Mouse (Mus musculus) forebrain, embryonic 11.5 days (tissue): ENCODE results near the gene Ldhc. TPM values are rescaled to one million over a fixed set of nuclear protein-coding genes. Genes with fewer than 3 reads are reported as not detected.

Experiments
- ATAC-seq: fragments of 200-750 bp; cut with Nextera tagmentation; replicated peaks from 2 replicates; pipeline ENCODE4 v1.8.0; 2017; ENCODE audit warnings: moderate TSS enrichment; ENCODE audit not compliant: low FRiP score
- DNase-seq: peaks from one replicate; pipeline ENCODE4 v3.0.0-alpha.2; 2017; ENCODE audit warnings: low spot score
- H3K27ac ChIP-seq: fragments of 300-500 bp; sonication (generic); 2 replicates; pipeline ENCODE4 v1.5.1; 2014; ENCODE audit warnings: low read depth, low read length
- H3K27me3 ChIP-seq: fragments of 300-500 bp; sonication (generic); 2 replicates; pipeline ENCODE4 v1.6.1; 2014; ENCODE audit warnings: mild to moderate bottlenecking, low read length, mixed read lengths; ENCODE audit not compliant: control insufficient read depth, insufficient read depth
- H3K36me3 ChIP-seq: fragments of 300-500 bp; sonication (generic); 2 replicates; pipeline ENCODE4 v1.6.1; 2014; ENCODE audit warnings: mild to moderate bottlenecking, low read length, moderate library complexity, mixed read lengths; ENCODE audit not compliant: control insufficient read depth, insufficient read depth
- H3K4me1 ChIP-seq: fragments of 300-500 bp; sonication (generic); replicated peaks from 2 replicates; pipeline ENCODE4 v1.6.1; 2014; ENCODE audit warnings: low read length, mixed read lengths; ENCODE audit not compliant: control insufficient read depth, insufficient read depth
- H3K4me2 ChIP-seq: fragments of 300-500 bp; sonication (generic); 2 replicates; pipeline ENCODE4 v1.6.1; 2014; ENCODE audit warnings: low read depth, mild to moderate bottlenecking, low read length, moderate library complexity, mixed read lengths; ENCODE audit not compliant: severe bottlenecking
- H3K4me3 ChIP-seq: fragments of 300-500 bp; sonication (generic); 2 replicates; pipeline ENCODE4 v1.5.1; 2014; ENCODE audit warnings: low read depth, low read length
- H3K9ac ChIP-seq: fragments of 300-500 bp; sonication (generic); 2 replicates; pipeline ENCODE4 v1.6.1; 2014; ENCODE audit warnings: low read length
- H3K9me3 ChIP-seq: fragments of 300-500 bp; sonication (generic); 2 replicates; pipeline ENCODE4 v1.6.1; 2016; ENCODE audit warnings: low read length, mixed read lengths; ENCODE audit not compliant: control insufficient read depth
- WGBS: fragments of 180-500 bp; shearing (Covaris S2); extraction: QIAGEN DNeasy Blood & Tissue Kit; methylation state at CpG from one replicate; pipeline ENCODE4 v1.1.7; 2014; 5-methylcytosine and 5-hydroxymethylcytosine counted together
- polyA plus RNA-seq: library from polyadenylated mRNA; unstranded; fragments of >200 nt; fragmentation: Nextera tagmentation; extraction: Ambion mirVana; gene quantifications from 2 replicates; pipeline ENCODE4 v1.2.1, GENCODE M21; 2014

The Ldhc gene
- polyA plus RNA-seq, 1 experiment from 2014 or later = 0.13 TPM

DNA sequence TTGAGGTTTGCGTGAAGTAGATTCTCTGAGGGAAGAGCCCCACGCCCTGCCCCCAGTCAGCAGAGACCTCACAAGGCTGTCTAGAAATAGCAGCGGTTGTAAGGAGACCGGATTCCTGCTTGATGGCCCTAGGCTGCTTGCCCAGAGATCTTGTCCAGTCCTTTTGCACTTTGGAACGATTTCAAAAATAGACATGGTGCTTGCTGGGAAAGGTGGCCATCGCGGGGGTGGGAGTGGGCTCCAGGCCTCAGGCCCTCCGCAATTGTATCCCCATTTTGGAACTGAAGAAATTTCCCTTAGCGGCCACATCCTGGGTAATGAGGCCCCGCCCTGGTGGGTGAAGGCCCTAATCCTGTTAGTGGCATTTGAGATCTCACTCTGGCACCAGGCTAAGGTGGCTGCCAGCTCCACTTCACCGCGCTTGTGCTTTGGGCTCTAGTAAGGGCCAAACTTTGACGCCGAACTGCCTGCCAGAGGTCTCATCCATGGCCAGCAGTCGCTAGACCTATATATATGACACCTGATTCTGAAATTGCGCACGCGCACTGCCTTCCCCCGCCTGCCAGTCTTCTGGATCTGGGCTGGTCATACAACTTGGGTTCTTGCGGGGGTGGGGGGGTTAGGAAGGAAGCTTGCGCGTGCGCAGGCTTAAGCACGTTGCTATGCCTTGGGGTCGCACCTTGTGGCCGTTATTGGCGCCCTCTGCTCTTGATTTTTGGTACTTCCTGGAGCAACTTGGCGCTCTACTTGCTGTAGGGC is 14.3 kb upstream of the Ldhc start:
- Histone ChIP-seq H3K4me1 (peaks cover 8% of the 10 kb centered on the region; the same call in 1 of the 2 replicates), H3K9me3 (no peaks in the 10 kb centered on the region), H3K4me3 (peak overlapping the region; percentile 92), H3K36me3 (peaks cover 8% of the 10 kb centered on the region), H3K4me2 (peak overlapping the region; percentile 83), H3K9ac (peak overlapping the region; percentile 96), H3K27ac (peak overlapping the region; percentile 81), H3K27me3 (no peaks in the 10 kb centered on the region)
- DNase-seq (peak; percentile 86), ATAC-seq (peak; percentile 47)
- WGBS = 1% methylated on average over 28 of the region's 28 CpGs

DNA sequence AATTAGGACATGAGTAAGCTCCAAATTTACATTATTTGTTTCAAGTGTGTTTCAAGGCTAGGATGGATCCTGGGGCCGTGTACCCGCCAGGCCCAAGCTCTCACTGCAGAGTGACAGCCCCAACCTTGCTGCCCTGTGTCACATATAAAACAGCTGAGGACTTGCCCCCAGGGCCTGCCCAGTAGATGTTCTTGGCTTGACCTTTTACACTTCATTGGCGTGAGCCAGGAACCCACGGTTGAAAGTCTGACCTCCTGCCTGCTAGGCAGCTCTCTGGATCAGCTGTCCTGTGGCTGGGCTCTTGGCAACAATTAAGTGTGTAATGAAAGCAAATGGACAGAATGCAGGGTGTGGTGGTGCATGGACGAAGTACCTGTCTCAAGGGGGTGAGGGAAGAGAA is 11.7 kb upstream of the Ldhc start:
- DNase-seq = no peak
- no peak for ATAC-seq
- no peak overlapping the region for H3K9ac ChIP-seq
- H3K4me2 ChIP-seq = no peak overlapping the region
- WGBS = 81% methylated on average over 5 of the region's 5 CpGs
- peaks cover 14% of the 10 kb centered on the region for H3K36me3 ChIP-seq
- no peaks in the 10 kb centered on the region for H3K27me3 ChIP-seq
- peaks cover 8% of the 10 kb centered on the region; the same call in 1 of the 2 replicates for H3K4me1 ChIP-seq
- no peak overlapping the region for H3K4me3 ChIP-seq
- no peak overlapping the region for H3K27ac ChIP-seq
- no peaks in the 10 kb centered on the region for H3K9me3 ChIP-seq

DNA sequence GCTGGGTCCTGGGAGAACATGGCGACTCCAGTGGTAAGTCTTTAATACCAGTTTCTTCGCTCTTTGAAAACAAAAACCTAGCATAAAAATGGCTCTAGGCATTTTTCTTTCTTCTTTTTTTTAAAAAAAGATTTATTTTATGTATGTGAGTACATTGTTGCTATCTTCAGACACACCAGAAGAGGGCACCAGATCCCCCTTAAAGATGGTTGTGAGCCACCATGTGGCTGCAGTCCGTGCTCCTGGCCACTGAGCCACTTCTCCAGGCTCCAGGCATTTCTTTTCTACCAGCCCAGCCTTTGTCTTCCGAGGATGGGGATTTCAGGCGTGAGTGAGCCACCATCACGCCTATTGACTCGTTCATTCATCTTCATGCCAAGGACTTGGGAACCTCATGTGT is 10.0 kb upstream of the Ldhc start:
- H3K27me3 ChIP-seq = no peaks in the 10 kb centered on the region
- no peak overlapping the region for H3K27ac ChIP-seq
- DNase-seq (no peak), ATAC-seq (no peak)
- no peak overlapping the region for H3K4me2 ChIP-seq
- no peak overlapping the region for H3K9ac ChIP-seq
- H3K36me3 ChIP-seq = peaks cover 17% of the 10 kb centered on the region
- H3K9me3 ChIP-seq = no peaks in the 10 kb centered on the region
- H3K4me1 ChIP-seq = peaks cover 4% of the 10 kb centered on the region; the same call in 1 of the 2 replicates
- 61% methylated on average over 7 of the region's 7 CpGs for WGBS
- H3K4me3 ChIP-seq = no peak overlapping the region

DNA sequence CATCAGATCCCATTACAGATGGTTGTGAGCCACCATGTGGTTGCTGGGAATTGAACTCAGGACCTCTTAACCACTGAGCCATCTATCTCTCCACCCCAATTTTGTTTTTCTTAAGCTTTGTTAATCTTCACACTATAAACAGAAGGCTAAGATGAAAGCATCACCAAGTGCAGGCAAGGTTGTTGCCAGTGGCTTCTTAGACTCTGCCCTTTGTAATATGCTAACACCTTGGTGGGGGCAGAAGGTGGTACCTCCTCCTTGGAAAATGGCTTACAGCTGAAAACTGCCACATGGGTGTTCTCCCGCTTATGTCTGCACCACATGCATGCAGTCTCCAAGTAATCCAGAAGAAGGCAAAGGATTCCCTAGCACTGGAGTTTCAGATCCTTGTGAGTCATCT is 8.3 kb upstream of the Ldhc start:
- Histone ChIP-seq H3K4me2 (no peak overlapping the region), H3K27me3 (no peaks in the 10 kb centered on the region), H3K9ac (no peak overlapping the region), H3K4me1 (no peaks in the 10 kb centered on the region), H3K4me3 (no peak overlapping the region), H3K9me3 (no peaks in the 10 kb centered on the region), H3K36me3 (peaks cover 17% of the 10 kb centered on the region), H3K27ac (no peak overlapping the region)
- no peak for ATAC-seq
- no peak for DNase-seq
- 93% methylated on average over 1 of the region's 1 CpGs for WGBS

DNA sequence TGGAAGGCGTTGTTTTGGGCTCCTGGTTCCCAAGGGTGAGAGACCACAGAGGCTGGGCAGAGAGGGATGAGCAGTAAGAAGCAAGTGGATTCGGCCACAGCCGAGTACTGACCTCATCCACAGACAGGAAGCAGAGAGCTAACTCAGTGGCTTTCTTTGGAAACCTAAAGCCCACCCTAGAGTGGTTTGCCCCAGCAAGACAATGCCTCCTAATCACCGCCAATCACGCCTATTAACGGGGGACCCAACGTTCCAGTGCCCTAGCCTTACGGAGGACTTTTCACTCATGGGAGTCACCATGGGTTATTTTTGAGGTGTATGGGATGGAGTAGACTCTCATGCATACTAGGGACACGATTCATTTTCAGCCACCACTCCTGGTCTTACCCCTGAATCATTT is 7.6 kb upstream of the Ldhc start:
- no peak overlapping the region for H3K4me2 ChIP-seq
- no peak for ATAC-seq
- H3K27ac ChIP-seq = no peak overlapping the region
- H3K9ac ChIP-seq = no peak overlapping the region
- no peaks in the 10 kb centered on the region for H3K9me3 ChIP-seq
- H3K4me3 ChIP-seq = no peak overlapping the region
- no peak for DNase-seq
- 83% methylated on average over 9 of the region's 9 CpGs for WGBS
- peaks cover 17% of the 10 kb centered on the region for H3K36me3 ChIP-seq
- no peaks in the 10 kb centered on the region for H3K27me3 ChIP-seq
- no peaks in the 10 kb centered on the region for H3K4me1 ChIP-seq

DNA sequence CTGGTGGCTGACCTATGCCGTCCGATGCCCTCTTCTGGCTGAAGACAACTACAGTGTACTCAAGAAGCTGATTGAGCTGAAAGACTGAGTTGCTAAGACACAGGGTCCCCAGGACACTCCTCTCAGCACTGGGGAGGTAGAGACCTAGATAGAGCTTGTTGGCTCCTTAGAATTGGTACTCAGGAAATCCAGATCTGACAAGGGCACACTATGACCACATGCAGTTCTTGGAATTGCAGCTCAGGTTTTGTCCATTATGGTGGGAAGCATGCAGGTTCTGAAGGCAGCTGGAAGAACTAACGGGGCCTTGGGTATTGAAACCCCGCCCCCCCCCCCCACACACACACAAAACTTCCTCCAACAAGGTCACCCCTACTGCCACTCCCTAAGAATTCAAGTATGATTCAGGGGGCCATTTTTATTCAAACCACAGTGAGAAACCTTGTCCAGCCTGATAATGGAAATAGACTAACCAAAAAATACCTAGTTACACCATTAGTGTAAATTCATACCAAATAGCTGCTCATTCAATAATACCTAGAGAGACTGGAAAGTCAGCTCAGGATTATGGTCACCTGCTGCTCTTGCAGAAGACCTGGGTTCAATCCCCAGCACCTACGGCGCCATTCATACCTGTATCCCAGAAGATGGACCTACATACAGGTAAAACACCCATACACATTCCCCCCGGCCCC is 5.0 kb upstream of the Ldhc start:
- no peak for DNase-seq
- 73% methylated on average over 7 of the region's 7 CpGs for WGBS

DNA sequence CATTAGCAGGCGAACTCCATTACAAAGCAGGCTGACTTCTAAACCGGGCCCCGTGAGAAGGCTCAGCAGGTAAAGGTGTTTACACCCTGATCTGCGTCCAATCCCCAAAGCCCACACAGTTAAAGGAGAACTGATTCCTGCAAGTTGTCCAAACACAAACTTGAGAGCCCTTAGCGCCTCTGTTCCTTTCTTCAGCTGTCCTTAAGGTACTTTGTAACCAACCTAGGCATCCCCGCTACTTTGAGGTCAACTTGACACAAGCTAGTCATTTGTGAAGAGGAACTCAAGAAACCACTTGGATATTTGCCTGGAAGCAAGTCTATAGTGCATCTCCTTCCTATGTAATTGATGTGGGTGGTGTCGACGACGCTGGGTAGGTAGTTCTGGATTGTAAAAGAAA is 3.6 kb upstream of the Ldhc start:
- Histone ChIP-seq H3K4me1 (no peaks in the 10 kb centered on the region), H3K27ac (no peak overlapping the region), H3K4me3 (no peak overlapping the region), H3K36me3 (peaks cover 7% of the 10 kb centered on the region), H3K9ac (no peak overlapping the region), H3K27me3 (no peaks in the 10 kb centered on the region), H3K9me3 (no peaks in the 10 kb centered on the region), H3K4me2 (no peak overlapping the region)
- DNase-seq = no peak
- no peak for ATAC-seq
- WGBS = 82% methylated on average over 9 of the region's 9 CpGs

More for the DNA sequence above, 5.0 kb upstream of the Ldhc start:
- peaks cover 9% of the 10 kb centered on the region for H3K36me3 ChIP-seq
- H3K27me3 ChIP-seq = no peaks in the 10 kb centered on the region
- H3K4me3 ChIP-seq = no peak overlapping the region
- no peaks in the 10 kb centered on the region for H3K9me3 ChIP-seq
- H3K9ac ChIP-seq = no peak overlapping the region
- H3K4me2 ChIP-seq = no peak overlapping the region
- H3K27ac ChIP-seq = no peak overlapping the region
- H3K4me1 ChIP-seq = no peaks in the 10 kb centered on the region
- no peak for ATAC-seq

DNA sequence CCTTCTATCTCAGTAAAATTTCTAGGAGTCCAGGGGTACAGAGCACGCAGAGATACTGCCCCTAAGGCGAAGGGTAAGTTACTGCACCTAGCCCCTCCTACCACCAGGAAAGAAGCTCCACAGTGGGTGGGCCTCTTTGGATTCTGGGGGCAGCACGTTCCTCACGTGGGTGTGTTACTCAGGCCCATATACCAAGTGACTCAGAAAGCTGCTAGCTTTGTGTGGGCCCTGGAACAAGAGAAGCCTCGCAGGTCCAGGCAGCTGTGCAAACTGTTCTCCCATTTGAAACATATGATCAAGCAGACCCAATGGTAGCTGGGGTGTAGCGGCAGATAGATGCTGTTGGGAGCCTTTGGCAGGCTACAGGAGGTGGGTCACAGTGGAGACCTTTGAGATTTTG is 2.0 kb upstream of the Ldhc start:
- Histone ChIP-seq H3K27me3 (no peaks in the 10 kb centered on the region), H3K9ac (no peak overlapping the region), H3K9me3 (no peaks in the 10 kb centered on the region), H3K4me1 (no peaks in the 10 kb centered on the region), H3K36me3 (peaks cover 4% of the 10 kb centered on the region; the same call in 1 of the 2 replicates), H3K4me2 (no peak overlapping the region), H3K4me3 (no peak overlapping the region), H3K27ac (no peak overlapping the region)
- WGBS = 66% methylated on average over 6 of the region's 6 CpGs
- ATAC-seq (no peak), DNase-seq (no peak)
